Mouse (Mus musculus) layer of hippocampus, adult 8-10 months (tissue): ENCODE measurements around the gene Cnot6l. TPM values are rescaled to one million over a fixed set of nuclear protein-coding genes. Genes with fewer than 3 reads are reported as not detected.

ENCODE experiments used
- DNase-seq, 2 experiments: peaks; one replicate each; pipeline ENCODE4 v3.0.0; 2022; ENCODE audit warnings: low spot score in 2 of 2
- total RNA-seq, 4 experiments: library from RNA; stranded (reverse); gene quantifications; 2 replicates each; pipeline ENCODE4 v1.2.4; 2022

Gene Cnot6l
- 10 to 100 TPM; 66.6 to 87.0 (median 76.1) TPM for total RNA-seq

DNA sequence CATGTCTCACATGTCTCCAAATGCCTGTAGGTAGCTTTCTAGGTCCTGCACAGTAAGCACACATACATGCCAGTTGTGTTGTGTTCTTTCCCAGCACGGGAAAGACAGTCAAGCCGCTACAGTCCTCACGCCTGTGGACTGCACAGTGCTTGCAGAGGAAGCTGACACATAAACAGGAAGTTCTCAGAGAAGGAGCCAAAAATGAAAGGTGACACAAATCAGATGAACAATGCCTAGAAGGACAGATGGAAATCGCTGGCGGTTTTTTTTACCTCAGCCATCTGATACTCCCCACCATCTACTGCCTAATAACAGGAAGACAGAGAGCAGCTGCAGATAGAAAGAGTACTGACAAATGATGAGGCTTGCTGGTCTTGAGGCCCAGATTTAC lies at the start of gene Cnot6l:
Cnot6l (minus strand) TSS at position 151 of the 391 bp plus-strand sequence.
- peak in 1 of 2 experiments; percentile 25 for DNase-seq

DNA sequence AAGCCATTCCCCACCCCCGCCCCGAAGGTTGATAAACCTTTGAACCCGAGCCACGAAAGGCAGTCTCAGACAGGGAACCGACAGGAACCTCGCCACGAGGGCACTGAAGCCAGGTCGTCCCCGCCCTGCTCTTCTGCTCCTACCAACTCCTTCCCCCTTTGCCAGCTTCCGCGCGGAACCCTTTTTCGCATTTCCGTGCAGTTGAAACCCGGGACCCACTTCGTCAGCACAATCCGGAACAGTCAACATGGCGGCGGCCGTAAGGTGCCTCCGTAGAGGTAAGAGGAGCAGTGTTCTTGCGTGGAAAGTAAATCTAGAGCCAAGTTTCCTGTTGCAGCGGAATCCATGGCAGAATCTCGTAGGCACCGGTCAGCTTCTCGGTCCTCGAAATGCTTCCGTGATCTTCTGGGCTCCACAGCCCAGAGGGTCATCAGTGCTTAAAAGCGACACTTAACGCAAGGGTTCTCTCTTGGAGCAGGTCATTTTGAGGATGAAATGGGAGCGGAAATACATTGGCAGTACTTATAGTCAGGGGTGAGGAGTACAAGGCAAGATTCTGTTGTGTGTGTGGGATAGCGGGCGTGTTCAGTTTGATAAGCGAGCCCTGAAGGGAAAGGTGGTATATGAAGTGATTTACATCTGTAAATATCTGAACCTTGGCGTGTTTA lies 46.1 kb upstream of the Cnot6l start:
- peak; percentile 86 to 92 for DNase-seq

DNA sequence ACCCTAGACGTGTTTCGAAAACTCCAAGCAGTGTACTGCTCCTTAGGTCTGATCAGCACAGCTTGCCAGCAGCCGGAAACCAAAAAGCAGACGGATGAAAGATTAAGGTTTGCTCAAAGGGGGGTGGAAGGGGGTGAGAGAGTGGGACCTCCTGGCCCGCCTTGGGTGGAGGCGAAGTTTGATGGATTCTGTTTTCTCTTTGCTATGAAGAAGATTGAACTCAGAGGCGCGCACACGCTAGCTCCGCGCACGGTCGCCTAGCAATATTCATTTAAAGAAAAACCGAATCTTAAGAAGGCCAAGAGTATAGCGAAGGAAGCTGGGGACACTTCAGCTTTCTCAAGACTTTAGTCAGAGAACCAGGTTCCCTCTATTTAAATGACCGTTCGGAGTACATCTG lies 45.5 kb upstream of the Cnot6l start, which contains the start of gene Mrpl1:
Mrpl1 (plus strand) TSS at position 35 of the 400 bp plus-strand sequence.
- peak in 1 of 2 experiments; percentile 10 for DNase-seq

DNA sequence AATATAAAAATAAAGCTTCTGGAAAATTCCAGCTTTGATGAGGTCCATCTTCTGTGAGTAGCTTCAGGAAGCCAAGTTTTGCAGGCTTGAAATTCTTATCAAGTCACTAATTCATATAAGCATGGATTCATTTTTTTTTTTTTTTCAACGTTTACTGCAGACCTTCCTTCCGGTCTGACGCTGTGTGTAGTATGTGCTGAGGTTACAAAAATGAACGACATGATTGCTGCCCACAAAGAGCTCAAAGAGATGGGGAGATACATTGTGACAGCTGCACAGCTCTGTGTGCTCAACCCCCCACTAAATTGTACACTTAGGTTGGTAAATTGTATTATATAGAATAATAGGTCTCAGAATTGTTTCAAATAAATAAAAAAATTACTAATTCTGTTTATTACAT lies 44.6 kb upstream of the Cnot6l start:
- DNase-seq = no peak

DNA sequence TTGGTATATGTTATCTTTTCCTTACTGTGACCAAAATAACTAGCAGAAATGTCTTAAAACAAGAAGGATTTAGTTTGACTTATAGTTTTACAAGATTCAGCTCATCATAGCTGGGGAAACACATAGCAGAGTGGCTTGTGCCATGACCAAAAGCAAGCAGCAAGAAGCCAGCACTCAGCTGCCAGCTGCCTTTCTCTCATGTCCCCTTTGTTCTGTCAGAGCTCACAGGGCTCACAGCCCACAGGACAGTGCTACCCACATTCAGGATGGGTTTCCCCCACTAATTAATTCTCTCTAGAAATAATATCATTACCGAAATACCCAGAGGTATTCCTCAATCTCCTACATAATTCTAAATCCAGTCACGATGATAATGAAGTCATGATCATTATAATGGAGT lies 43.6 kb upstream of the Cnot6l start:
- no peak for DNase-seq

DNA sequence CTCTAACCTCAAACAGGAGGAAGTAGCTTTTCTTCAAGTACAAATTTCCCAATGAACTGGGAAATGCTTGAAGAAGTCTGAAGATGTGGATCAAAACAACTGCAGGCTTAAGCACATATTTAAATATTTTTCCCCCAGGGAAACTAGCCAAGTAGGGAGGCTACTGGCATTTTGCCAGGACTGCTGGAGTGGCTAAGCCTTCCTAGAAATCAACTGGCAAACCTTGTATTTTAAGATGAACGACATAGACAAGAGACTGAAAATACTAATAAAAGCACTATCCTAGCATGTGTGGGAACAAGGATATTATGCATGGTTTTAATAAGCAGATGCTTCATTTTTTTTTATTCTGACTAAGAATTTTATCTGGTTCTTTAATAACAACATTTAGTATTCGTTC lies 42.9 kb upstream of the Cnot6l start:
- peak in 1 of 2 experiments; percentile 16 for DNase-seq

DNA sequence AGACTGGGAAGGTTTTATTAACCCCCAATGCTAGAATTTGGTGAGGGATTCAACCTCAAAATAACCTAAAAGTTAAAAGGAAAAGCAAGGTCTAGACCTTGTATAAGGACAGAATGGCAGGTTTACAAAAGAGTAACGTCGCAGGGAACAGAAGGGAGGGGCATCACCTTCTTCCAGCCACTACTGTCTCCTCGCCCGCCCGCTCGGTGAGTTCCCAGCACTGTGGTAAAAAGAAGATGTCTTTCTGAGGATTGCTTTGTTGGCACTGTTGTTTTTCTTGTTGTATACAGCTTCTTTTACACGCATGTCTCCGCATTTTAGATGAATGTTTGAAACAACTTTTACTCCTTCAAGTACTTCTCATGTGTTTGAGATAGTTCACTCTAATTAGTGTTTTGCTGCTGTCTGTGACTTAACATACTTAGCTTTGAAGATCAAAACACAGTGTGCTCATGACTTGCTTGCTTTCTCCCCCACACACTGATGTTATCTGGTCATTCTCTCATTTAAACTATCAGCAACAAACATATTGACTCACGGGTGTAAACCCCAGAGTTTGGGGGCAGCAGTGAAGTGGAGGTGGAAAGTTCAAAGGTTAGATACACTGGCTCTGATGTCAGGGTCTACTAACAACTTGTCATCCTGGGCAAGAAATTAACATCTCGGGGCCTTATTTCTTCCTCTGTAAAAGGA lies 37.6 kb upstream of the Cnot6l start:
- DNase-seq = no peak

DNA sequence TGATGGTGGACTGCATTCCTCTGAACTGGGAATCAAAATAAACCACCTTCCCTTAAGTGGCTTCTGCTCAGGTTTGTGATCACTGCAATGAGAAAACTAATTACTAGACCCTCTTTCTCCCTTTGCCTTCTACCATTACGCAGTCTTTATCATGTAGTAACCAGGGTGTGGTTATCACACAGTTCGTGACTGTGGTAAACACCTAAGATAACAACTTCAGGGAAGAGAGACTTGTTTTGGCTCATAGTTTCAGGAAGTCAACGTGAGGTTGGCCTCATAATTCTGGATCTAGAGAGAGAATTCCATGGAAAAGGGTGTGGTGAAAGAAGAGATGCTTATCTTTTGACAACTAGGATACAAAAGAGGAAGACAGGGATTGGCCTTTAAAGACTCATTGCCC lies 36.3 kb upstream of the Cnot6l start:
- no peak for DNase-seq

DNA sequence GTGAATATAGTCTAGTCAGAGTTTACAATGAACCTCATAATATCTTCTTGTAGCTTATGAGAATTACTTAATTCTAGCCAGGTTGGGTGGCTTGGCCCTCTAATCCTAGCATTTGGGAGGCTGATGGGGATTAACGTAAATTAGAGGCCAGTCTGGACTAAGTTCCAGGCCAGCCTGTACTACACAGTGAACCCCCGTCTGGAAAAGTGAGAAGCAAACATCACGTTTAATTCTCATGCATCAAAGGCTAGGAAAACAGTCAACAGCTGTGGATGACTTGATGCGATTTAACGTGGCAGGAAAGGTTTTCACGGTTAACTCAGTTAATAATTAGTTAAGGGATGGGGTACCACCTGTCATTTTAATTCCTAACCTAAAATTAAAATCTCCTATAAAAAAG lies 34.3 kb upstream of the Cnot6l start:
- DNase-seq = no peak

DNA sequence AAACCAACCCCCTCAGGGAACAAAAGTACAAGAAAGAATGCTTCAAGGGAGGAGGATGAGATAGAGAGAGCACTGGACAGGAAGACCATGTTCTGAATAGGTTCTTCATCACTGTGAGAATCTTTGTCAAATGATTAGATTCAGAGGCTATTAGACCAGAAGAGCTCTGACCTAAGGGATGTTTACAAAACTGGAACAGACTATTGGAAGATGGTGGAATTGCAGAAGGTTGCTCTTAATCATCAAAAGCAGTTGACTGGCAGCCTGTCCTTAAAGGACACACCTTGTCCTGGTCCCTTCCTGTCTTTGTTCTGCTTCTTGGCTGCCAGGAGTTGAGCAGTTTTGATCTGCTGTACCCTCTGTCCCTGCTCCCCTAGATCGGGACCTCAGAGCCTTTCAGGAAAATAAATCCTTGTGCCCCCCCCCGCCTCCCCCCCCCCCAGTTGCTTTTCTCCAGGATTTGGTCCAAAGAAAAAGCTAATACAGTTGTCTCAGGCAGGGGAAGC lies 32.6 kb upstream of the Cnot6l start:
- DNase-seq = no peak

DNA sequence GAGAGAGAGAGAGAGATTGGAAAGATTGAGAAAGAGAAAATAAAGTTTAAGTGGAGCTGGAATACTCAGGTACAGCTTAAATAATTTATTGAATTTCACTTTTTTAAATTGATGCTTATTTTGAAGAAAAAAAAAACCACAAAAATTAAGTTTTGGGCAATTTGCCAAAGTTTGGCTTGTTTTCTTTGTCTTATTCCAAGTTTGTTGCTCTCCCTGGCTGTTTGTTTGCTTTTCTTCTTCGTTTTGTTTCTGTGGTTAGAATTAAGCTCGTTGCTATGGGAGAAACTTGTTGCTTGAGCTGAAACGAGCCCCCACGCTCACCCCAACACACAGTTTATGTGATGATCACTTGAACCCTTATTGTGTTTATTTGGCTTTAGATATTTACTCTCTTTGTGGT lies 27.3 kb upstream of the Cnot6l start:
- no peak for DNase-seq

DNA sequence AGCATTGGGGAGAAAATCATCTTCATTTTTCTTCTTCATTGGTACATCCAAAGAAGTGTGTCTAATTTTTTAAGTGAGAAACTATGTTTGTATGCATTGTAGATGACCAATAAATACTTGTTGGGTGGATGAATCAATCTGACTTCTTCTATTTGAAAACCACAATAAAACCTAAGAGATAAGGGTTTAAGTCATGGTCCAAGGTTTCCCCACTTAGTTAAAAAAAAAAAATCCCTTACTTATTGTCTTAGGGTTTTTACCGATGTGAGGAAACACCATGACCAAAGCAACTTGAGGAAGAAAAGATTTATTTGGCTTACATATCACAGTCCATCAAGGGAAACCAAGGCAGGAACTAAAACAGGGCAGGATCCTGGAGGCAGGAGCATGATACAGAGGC lies 25.8 kb upstream of the Cnot6l start:
- no peak for DNase-seq

DNA sequence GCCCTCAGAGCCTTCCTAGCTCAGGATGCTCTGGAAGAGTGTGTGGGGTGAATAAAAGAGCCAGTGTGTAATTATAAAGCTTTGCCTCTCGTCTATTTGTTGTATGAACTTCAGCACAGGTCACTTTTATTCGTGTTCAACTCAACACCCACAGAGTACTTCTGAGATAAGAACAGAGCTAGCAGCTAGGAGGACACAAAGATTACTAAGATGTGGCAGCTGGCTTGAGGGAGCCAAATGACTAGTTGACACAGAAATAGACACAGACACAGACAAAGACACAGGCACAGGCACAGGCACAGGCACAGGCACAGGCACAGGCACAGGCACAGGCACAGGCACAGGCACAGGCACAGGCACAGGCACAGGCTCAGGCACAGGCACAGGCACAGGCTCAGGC lies 20.0 kb upstream of the Cnot6l start:
- DNase-seq = no peak

DNA sequence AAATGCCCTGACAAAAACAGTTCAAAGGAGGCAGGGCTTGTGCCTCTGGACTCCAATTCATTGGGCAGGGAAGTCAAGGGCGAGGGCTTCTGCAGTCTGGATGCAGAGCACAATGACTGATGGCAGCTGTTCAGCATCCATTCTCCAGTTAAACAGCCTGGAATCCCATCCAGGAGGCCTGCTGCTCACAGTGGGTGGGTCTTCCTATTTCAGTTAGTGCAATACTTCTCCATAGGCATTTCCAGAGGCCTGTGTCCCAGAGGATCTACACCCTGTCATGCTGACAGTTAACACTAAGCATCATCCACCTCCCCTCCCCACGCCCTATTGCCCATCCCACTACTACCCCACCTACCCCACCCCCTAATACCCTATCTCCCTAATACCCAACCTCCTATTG lies 19.2 kb upstream of the Cnot6l start:
- no peak for DNase-seq

DNA sequence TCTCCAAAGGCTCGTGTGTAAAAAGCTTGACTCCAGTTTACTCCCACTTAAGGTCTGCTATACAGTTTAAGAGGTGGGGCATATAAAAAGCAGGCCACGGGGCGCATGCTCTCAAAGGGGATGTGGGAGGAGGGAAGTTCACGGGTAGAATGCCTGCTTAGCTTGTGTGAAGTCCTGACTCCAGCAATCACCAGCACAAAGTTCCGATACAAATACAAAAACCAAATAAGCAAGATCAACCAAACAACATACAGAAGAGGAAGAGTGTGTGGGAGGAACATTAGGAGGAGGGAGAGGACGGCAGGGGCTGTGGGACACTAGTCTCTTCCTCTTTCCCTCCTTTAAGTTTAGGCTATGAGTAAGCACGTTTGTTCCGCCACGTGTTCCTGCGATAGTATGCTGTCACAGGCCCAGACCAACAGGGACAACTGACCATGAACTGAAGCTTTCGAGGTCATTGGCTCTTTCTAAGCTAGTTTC lies 12.9 kb upstream of the Cnot6l start:
- no peak for DNase-seq

DNA sequence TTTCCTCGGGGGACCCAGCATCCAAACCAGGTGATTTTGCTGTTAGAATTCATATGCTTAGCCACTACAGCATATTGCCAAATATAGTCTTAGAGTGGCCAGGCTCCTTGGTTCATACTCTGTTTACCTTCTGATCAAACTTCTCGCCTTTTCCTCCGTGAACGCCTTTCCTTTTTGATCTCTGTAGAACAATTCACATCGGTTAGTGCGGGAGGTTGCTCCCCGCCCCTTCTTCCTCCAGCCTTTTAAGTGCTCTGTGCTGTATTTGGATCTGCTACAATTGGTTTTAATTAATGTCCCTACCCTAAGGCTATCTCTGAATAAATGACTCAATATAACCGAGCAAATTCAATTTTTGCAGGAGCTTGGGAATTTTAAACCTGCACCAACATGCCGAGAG lies 12.2 kb upstream of the Cnot6l start:
- DNase-seq = no peak

DNA sequence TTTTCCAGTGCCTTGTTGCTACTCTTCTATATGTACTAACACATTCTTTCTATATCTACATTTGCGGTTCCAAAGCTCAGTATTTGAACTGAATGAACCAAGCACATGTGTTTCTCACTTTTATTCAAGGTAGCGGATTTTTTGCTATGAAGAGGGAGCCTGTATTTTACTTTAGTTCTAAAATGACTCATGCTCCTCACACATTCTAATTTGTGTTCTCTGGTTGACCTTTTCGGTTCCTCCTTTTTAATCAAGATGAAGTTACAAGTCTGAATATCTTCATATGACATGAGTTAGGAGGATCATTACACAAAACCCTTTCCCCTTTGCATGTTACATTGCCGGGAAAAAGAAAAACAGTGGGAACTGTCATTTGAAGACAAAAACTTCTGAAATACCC lies 7.8 kb upstream of the Cnot6l start:
- no peak for DNase-seq

DNA sequence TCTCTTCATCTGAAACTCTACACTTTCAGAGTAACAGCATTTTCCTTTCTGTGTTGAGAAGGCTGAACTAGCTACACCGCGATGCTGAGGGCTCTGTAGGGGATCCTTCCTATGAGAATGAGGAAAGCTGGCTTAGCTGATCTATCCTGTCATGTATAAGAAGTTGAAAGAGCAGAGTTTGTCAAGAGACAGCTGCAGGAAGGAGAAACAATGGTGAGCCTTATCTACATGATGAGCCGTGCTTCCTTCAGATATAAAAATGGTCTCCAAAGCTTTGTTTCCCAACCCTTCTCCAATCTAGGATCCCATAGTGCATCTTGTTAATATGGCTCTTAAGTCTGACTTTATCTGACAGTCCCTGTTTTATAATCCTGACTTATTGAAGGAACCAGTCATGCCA lies 6.5 kb upstream of the Cnot6l start:
- DNase-seq = no peak

DNA sequence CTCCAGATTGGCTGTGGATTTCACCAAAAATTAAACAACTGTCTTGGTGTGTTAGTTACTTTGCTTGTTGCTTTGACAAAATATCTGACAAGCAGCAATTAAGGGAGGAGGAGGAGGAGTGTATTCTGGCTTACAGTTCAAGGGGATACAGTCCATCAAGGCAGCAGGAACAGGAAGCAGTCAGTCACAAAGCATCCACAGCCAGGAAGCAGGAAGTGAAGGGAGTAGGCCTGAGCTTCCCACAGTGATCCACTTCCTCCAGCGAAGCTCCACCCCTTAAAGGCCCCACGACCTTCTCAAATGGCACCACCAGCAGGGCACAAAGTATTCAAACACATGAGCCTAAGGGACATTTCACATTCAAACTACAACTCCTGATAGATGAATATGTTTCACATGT lies 2.8 kb upstream of the Cnot6l start:
- no peak for DNase-seq

DNA sequence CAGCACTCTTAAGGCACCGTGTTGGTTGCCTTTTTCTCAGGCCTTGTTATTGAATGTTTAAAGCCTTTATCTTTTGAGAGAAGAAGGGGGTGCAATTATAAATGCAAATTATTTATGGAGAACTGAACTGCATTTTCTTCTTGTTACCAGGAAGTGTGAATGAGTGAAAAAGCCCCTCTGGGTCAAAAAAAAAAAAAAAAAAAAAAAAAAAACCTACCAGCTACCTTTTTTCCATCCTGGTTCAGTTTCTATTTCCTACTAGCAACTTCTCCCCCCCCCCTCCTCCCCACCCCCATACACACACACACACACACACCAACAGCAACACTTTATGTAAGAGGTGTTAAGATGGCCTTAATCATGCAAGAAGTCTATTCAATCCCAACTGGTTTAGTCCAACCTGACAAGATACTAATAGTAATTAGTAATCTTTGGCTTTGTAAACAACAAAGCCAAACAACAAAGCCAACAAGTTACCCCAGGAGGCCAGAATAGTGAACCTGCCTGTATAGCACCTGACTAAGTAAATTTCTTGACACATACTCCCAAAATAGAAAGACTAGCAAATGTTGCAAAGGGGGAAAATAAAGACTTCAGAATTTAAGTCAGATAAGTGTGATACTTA lies 463 bp downstream of the Cnot6l start:
- DNase-seq = no peak

DNA sequence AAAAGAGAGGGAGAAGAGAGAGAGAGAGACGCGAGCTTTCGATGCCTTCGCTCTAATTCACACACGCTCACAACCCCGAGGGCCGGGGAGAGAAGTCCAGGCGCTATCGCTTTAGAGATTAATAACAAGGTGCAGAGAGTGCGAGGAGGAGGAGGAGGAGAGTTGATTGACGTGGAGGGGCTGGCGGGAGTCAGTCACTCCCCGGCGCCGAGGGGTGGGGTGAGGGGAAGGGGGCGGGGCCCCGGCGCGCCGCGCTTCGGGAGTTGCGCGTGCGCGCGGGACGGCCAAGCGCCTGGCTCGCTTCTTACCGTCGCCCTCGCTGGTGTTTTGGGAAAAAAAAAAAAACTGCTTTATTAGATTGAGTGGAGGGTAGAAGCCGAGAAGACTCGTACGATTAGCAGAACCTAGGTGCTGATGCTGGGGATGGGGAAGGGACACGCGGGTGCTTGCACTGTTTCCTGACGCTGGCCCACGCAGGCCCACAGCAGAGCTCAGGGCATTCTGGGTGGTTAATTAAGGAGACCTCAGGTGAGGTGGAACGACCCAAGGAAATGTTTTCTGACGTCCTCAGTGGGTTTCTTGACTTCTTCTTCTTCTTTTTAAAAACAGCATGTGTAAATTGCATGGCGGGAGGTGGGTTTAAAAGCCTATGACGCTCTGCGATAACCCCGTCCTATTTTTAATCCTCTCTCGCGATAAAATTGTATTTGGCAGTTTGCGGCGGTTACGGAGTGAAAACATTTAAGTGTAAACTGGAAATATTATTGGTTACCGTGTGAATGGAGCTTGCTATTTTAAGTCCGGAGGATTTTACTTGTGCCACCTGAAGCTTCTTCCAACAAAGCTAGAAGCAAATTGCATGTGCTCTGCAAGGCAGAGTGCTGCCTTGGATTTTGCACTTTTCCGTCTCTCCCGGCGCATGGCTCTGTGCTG lies 1.3 kb downstream of the Cnot6l start:
- DNase-seq = peak; percentile 67 to 71
